Mouse (Mus musculus): Measurements from ENCODE around the gene Dupd1. TPM values are rescaled to one million over a fixed set of nuclear protein-coding genes. Genes with fewer than 3 reads are reported as not detected.

Gene Dupd1
- polyA plus RNA-seq, 1 experiment from 2014 or later, result not detected

DNA sequence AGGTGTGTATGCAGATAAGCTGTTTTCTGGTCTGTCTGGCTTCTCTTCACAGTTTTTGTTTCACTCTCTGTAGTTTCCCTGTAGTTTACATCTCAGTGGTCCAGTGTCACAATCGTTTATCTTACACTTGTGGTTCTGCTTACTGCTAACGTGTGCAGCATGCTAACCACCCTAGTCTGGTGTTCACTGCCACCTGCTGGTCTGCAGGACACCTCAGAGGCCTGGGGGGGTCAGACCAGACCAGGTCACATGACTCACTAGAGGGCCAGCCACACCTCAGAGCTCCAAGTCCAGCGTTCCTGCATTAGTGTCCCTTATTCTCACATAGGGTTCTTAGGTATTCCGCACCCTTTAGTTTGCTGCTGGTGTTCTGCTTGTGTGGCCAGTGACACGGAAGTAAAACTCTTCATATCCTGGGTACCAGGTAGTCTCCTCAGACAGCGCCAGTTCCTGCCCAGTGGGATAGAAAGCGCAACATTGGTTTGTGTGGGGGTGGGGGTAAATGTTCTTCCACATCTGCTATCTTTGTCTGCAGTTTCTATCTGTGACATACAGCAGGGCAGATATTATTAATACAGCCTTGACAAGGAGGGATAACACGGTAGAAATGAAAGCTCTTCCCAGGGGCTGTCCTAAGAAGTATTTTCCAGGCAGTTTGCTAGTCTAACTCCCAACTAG lies 51.8 kb downstream of the Dupd1 start:
- H3K36me3 ChIP-seq, result peaks cover 65% of the 10 kb centered on the region
- H3K27ac ChIP-seq, result no peak overlapping the region
- 73% methylated on average over 8 of the region's 8 CpGs for WGBS
- H3K4me2 ChIP-seq, result no peak overlapping the region
- 0 out of 2 replicates have a peak, but pooled peaks cover 3% of the 10 kb centered on the region for H3K4me1 ChIP-seq
- no peak overlapping the region for H3K4me3 ChIP-seq (replicated peaks)
- H3K27me3 ChIP-seq, result no peaks in the 10 kb centered on the region
- no peak for ATAC-seq (replicated peaks; ENCODE audit: low FRiP score)
- H3K9me3 ChIP-seq (replicated peaks), result no peaks in the 10 kb centered on the region
- no peak overlapping the region for H3K9ac ChIP-seq

DNA sequence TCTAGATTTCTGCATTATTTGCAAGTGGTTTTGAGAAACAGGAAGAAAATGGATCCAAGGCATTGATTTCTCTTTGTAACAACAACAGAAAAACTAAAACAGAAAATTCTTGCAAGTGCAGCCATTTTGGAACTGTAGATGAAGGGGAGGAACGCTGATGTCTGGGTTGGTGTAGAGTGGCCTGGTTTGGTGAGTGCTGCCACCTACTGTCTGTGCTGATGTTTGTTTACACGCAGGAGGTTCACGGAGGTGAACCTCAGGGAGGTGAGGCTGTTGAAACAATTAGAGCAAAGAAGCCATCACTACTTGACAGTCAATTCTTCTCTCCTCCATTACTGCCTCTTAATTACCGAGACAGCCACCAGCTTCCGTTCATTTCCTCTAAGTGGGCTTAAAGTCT lies 54.7 kb downstream of the Dupd1 start:
- no peak overlapping the region for H3K4me3 ChIP-seq (replicated peaks)
- 16% methylated on average over 5 of the region's 5 CpGs for WGBS
- ATAC-seq (replicated peaks; ENCODE audit: low FRiP score), result peak; percentile 73

DNA sequence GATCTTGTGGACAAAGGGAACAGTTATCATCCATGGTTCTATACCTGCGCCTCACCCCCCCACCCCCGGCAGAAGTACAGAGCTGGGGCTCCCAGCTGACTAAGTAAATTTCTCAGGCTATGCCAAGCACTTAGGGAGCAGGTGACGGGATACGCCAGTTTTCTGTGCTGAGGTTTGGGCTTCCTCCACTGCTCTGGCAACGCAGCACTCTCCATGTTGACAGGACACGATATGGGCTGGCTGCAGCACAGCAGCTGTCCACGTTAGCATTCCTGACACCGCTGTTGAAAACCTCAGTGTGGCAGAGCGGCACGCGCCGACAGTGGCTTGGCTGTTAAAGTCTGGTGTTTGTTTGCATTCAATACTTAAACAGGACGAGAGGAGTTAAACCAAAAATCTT lies 55.2 kb downstream of the Dupd1 start:
- no peak overlapping the region for H3K27ac ChIP-seq
- H3K4me1 ChIP-seq, result no peaks in the 10 kb centered on the region; the same call in 1 of the 2 replicates
- no peaks in the 10 kb centered on the region for H3K27me3 ChIP-seq
- H3K4me3 ChIP-seq (replicated peaks), result no peak overlapping the region
- no peaks in the 10 kb centered on the region for H3K9me3 ChIP-seq (replicated peaks)
- WGBS, result 82% methylated on average over 13 of the region's 13 CpGs
- no peak for ATAC-seq (replicated peaks; ENCODE audit: low FRiP score)
- H3K9ac ChIP-seq, result no peak overlapping the region
- no peak overlapping the region for H3K4me2 ChIP-seq
- H3K36me3 ChIP-seq, result peaks cover 39% of the 10 kb centered on the region

More for the DNA sequence above, 54.7 kb downstream of the Dupd1 start:
- Histone ChIP-seq H3K4me2 (no peak overlapping the region), H3K27me3 (no peaks in the 10 kb centered on the region), H3K36me3 (peaks cover 44% of the 10 kb centered on the region), H3K9me3 (replicated peaks) (no peaks in the 10 kb centered on the region), H3K27ac (no peak overlapping the region), H3K9ac (no peak overlapping the region), H3K4me1 (no peaks in the 10 kb centered on the region; the same call in 1 of the 2 replicates)

DNA sequence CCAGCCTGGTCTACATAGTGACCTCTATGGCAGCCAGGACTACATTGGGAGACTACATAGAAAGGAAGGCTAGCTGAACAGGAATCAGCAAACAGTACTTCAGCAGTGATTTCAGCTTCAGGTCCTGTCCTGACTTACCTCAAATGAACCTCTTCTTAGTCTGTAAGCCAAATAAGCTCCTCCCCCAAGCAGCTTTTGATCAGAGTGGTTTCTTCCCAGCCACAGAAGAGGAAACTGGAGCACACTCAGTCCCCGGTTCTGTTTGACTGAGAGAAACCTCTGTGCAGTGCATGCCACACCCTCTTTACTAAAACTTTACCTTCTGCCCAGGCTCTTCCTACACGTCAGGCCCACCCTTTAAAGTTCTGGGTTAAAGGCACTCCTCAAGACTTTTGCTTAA lies 60.6 kb downstream of the Dupd1 start:
- Histone ChIP-seq H3K36me3 (peaks cover 8% of the 10 kb centered on the region; the same call in 1 of the 2 replicates), H3K4me2 (no peak overlapping the region), H3K27me3 (no peaks in the 10 kb centered on the region), H3K9ac (no peak overlapping the region), H3K4me3 (replicated peaks) (no peak overlapping the region), H3K9me3 (replicated peaks) (no peaks in the 10 kb centered on the region), H3K4me1 (peaks cover 3% of the 10 kb centered on the region; the same call in 1 of the 2 replicates), H3K27ac (no peak overlapping the region)
- WGBS, result 78% methylated on average over 2 of the region's 2 CpGs
- ATAC-seq (replicated peaks; ENCODE audit: low FRiP score), result no peak

DNA sequence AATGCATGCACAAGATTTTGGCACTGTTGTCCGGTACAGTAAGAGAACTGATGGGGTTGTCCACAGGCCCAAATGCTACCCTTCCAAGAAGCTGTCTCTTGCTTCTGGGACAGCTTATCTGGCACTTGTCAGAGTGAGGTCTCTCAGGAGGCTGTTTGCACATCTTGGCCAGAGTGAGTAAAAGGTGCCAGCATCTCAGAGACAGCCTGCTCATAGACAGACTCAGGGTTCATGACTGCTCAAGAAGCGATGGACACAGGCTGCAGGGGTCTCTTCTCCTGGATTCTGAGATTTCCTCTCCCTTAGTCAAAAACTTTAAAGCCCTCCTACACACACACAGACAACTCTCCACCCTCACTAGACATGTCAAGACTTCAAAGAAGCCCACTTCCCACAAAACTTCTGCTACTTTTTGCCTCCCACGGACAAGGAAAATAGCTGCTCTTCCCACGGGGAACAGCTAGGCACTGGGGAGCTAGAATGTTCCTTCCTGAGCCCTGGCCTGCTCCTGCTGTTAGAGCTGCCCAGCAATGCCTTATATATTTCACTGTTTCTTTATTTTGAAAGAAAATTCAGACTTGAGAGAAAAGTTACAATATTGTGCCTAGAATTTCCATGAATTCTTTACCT lies 73.5 kb downstream of the Dupd1 start:
- Histone ChIP-seq H3K9ac (no peak overlapping the region), H3K36me3 (peaks cover 51% of the 10 kb centered on the region), H3K27me3 (no peaks in the 10 kb centered on the region), H3K9me3 (replicated peaks) (no peaks in the 10 kb centered on the region), H3K4me1 (no peaks in the 10 kb centered on the region), H3K4me2 (no peak overlapping the region), H3K4me3 (replicated peaks) (no peak overlapping the region), H3K27ac (no peak overlapping the region)
- WGBS, result 57% methylated on average over 4 of the region's 4 CpGs
- no peak for ATAC-seq (replicated peaks; ENCODE audit: low FRiP score)

DNA sequence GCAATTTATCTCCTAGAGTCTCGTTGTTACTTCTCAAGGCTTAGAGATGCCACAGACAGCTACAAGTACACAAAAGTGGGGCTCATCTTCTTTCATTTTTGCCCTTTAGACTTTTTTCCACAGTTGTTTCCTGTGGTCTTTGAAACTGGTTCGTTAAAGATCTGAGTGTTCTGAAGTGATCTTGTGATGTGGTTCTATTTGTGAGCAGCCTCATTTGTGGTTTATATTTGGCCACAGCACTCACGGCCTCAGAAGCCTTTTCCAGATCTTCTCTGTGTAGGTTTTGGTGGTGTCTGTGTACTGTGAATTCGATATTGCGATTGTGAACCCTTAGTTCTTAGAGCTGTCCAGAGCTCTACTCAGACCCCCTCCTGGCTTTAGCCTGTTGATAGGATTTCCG lies 77.8 kb downstream of the Dupd1 start:
- no peaks in the 10 kb centered on the region for H3K27me3 ChIP-seq
- no peak overlapping the region for H3K9ac ChIP-seq
- H3K4me2 ChIP-seq, result no peak overlapping the region
- H3K36me3 ChIP-seq, result peaks cover 51% of the 10 kb centered on the region
- no peak overlapping the region for H3K27ac ChIP-seq
- H3K9me3 ChIP-seq (replicated peaks), result no peaks in the 10 kb centered on the region
- no peak overlapping the region for H3K4me3 ChIP-seq (replicated peaks)
- H3K4me1 ChIP-seq, result no peaks in the 10 kb centered on the region
- ATAC-seq (replicated peaks; ENCODE audit: low FRiP score), result no peak
- 87% methylated on average over 6 of the region's 6 CpGs for WGBS

DNA sequence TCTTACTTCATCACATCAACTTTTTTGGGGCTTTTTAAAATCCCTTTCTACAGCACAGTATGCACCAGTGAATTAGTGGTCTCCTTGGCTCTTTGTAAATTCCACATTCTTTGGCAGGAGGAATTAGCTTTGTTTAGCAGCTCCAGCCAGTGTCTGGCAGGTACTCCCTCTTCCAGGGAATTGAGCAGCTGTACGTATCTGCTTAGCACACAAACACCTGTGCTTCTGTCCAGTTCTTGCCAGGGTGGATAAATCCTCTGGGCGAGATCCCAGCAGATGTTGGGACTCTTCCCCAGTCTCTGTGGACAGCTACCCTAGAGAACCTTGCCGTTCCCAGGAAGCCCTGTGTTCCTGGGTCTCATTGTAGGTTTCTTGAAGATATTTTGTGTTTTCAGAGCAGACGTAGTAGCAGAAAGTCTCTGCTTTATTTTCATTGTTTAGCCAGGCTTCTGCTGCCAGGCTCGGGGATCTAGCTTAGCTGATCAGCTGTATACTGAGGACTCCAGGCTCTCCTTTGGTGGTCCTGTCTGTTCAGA lies 82.6 kb downstream of the Dupd1 start:
- H3K27ac ChIP-seq, result no peak overlapping the region

More for the DNA sequence above, 82.6 kb downstream of the Dupd1 start:
- no peak for ATAC-seq (replicated peaks; ENCODE audit: low FRiP score)
- Histone ChIP-seq H3K9me3 (replicated peaks) (no peaks in the 10 kb centered on the region), H3K4me3 (replicated peaks) (no peak overlapping the region), H3K4me2 (no peak overlapping the region), H3K36me3 (peaks cover 68% of the 10 kb centered on the region), H3K9ac (no peak overlapping the region), H3K27me3 (no peaks in the 10 kb centered on the region), H3K4me1 (no peaks in the 10 kb centered on the region)
- WGBS, result 78% methylated on average over 5 of the region's 5 CpGs

Other genes with a start within 250 kb of the Dupd1 start
- 13.8 and 15.7 TPM in 2 replicates for gene Kat6b, start 233.1 kb downstream of the Dupd1 start, polyA plus RNA-seq (2015; fragmentation: Nextera tagmentation; extraction: Ambion mirVana)
- 8.8 and 9.5 TPM in 2 replicates for gene Samd8, start 36.0 kb upstream of the Dupd1 start, polyA plus RNA-seq (2015; fragmentation: Nextera tagmentation; extraction: Ambion mirVana)
- 0.38 TPM in 1 of 2 replicates, not detected in the other for gene Dusp13, start 36.6 kb upstream of the Dupd1 start, polyA plus RNA-seq (2015; fragmentation: Nextera tagmentation; extraction: Ambion mirVana)
- gene Vdac2, start 110.7 kb upstream of the Dupd1 start, polyA plus RNA-seq (2015; fragmentation: Nextera tagmentation; extraction: Ambion mirVana), result 318 and 328 TPM in 2 replicates
- 26.2 TPM in 2 replicates for gene Comtd1, start 134.4 kb upstream of the Dupd1 start, polyA plus RNA-seq (2015; fragmentation: Nextera tagmentation; extraction: Ambion mirVana)